Mouse (Mus musculus) neural tube, embryonic 14.5 days (tissue): ENCODE measurements around the gene Fcgrt. TPM values are rescaled to one million over a fixed set of nuclear protein-coding genes. Genes with fewer than 3 reads are reported as not detected.
A peak's percentile ranks its signal among the peaks of the same experiment; 100 is the strongest.

Experiments
- ATAC-seq: fragments of 200-750 bp; cut with Nextera tagmentation; 2 replicates; pipeline ENCODE4 v1.8.0; 2017; ENCODE audit warnings: low read depth, mild to moderate bottlenecking, moderate TSS enrichment, moderate library complexity
- H3K27ac ChIP-seq: fragments of 300-500 bp; sonication (generic); 2 replicates; pipeline ENCODE4 v1.5.1; 2014; ENCODE audit warnings: low read depth, mild to moderate bottlenecking, control low read depth, low read length, moderate library complexity, mixed read lengths
- H3K27me3 ChIP-seq: fragments of 300-500 bp; sonication (generic); 2 replicates; pipeline ENCODE4 v1.6.1; 2014; ENCODE audit warnings: low read length; ENCODE audit not compliant: control insufficient read depth, insufficient read depth
- H3K36me3 ChIP-seq: fragments of 300-500 bp; sonication (generic); 2 replicates; pipeline ENCODE4 v1.6.1; 2014; ENCODE audit warnings: low read length, mixed read lengths; ENCODE audit not compliant: control insufficient read depth, insufficient read depth
- H3K4me1 ChIP-seq: fragments of 300-500 bp; sonication (generic); 2 replicates; pipeline ENCODE4 v1.6.1; 2014; ENCODE audit warnings: low read length; ENCODE audit not compliant: control insufficient read depth, insufficient read depth
- H3K4me2 ChIP-seq: fragments of 300-500 bp; sonication (generic); 2 replicates; pipeline ENCODE4 v1.6.1; 2014; ENCODE audit warnings: mild to moderate bottlenecking, low read depth, low read length, control low read depth
- H3K4me3 ChIP-seq: fragments of 300-500 bp; sonication (generic); 2 replicates; pipeline ENCODE4 v1.5.1; 2014; ENCODE audit warnings: low read depth, low read length, control low read depth, mixed read lengths
- H3K9ac ChIP-seq: fragments of 300-500 bp; sonication (generic); replicated peaks from 2 replicates; pipeline ENCODE4 v1.6.1; 2014; ENCODE audit warnings: low read depth, mild to moderate bottlenecking, control low read depth, low read length, mixed read lengths
- H3K9me3 ChIP-seq: fragments of 300-500 bp; sonication (generic); 2 replicates; pipeline ENCODE4 v1.6.1; 2016; ENCODE audit warnings: low read length; ENCODE audit not compliant: control insufficient read depth
- WGBS: fragments of 180-500 bp; shearing (Covaris S2); extraction: QIAGEN DNeasy Blood & Tissue Kit; methylation state at CpG from one replicate; pipeline ENCODE4 v1.1.7; 2014; 5-methylcytosine and 5-hydroxymethylcytosine counted together
- polyA plus RNA-seq: library from polyadenylated mRNA; unstranded; fragments of >200 nt; fragmentation: Nextera tagmentation; extraction: Ambion mirVana; gene quantifications from 2 replicates; pipeline ENCODE4 v1.2.1, GENCODE M21; 2014

Gene Fcgrt
- polyA plus RNA-seq, 1 experiment from 2014 or later = 7.0 TPM

DNA sequence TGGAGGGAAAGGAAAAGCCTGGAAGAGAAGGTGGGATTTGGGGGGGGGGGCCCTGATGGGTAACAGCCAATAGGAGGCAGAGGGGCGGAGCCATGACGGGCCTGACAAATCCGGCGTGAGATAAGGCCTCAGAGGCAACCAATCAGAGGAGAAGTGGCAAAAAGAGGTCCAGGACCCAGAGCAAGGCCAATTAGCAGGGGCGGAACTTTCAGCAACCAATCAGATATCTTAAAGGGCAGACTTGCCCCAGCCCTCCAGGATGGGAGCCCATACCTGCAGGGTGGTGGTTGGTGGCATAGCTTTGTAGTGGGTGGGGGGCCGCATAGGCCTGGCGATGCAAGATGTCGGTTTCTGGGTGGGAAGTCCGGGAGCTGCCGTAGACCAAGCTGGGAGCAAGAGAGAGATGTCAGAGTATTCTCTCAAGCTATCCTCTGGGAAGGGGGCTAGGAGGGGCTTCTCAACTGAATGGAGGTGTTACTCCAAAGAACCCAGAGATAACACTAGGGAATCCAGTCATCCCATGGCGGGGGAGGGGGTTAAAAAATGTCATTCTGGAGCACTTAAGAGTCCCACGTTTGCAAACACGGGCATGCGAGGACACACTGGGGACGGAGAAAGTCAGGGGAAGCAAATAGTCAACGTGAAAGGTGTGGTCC is 52.6 kb downstream of the Fcgrt start:
- peak overlapping the region; percentile 98; the same call in 1 of the 2 replicates for H3K27ac ChIP-seq
- no peaks in the 10 kb centered on the region for H3K9me3 ChIP-seq
- H3K27me3 ChIP-seq = no peaks in the 10 kb centered on the region
- peak overlapping the region; percentile 97 for H3K4me2 ChIP-seq
- 5% methylated on average over 16 of the region's 16 CpGs for WGBS
- H3K4me1 ChIP-seq = peaks cover 13% of the 10 kb centered on the region
- peaks cover 41% of the 10 kb centered on the region for H3K36me3 ChIP-seq
- peak; percentile 48 for ATAC-seq
- peak overlapping the region; percentile 95 for H3K9ac ChIP-seq
- H3K4me3 ChIP-seq = peak overlapping the region; percentile 88

- WGBS = 96% methylated on average over 22 of the region's 23 CpGs
- H3K36me3 ChIP-seq = peaks cover 55% of the 10 kb centered on the region
Observed at GRCm38 (mm10) chr7:45048923-45049657, 54.6 kb downstream of the Fcgrt start.

GRCm38 (mm10) chr7:45048001-45048890 is 55.4 kb downstream of the Fcgrt start:
- WGBS = 95% methylated on average over 38 of the region's 38 CpGs
- Histone ChIP-seq H3K4me2 (no peak overlapping the region), H3K9ac (no peak overlapping the region), H3K4me1 (peaks cover 13% of the 10 kb centered on the region), H3K36me3 (peaks cover 63% of the 10 kb centered on the region), H3K9me3 (no peaks in the 10 kb centered on the region), H3K27me3 (no peaks in the 10 kb centered on the region), H3K4me3 (no peak overlapping the region), H3K27ac (no peak overlapping the region)
- no peak for ATAC-seq

More at GRCm38 (mm10) chr7:45048923-45049657, 54.6 kb downstream of the Fcgrt start:
- Histone ChIP-seq H3K27ac (no peak overlapping the region), H3K9me3 (no peaks in the 10 kb centered on the region), H3K4me1 (peaks cover 13% of the 10 kb centered on the region), H3K27me3 (no peaks in the 10 kb centered on the region), H3K4me2 (no peak overlapping the region), H3K9ac (no peak overlapping the region), H3K4me3 (no peak overlapping the region)
- ATAC-seq = no peak

- Histone ChIP-seq H3K9me3 (no peaks in the 10 kb centered on the region), H3K4me2 (no peak overlapping the region), H3K36me3 (peaks cover 71% of the 10 kb centered on the region), H3K27ac (no peak overlapping the region), H3K4me1 (peaks cover 13% of the 10 kb centered on the region), H3K4me3 (no peak overlapping the region), H3K27me3 (no peaks in the 10 kb centered on the region), H3K9ac (no peak overlapping the region)
- no peak for ATAC-seq
- 95% methylated on average over 14 of the region's 14 CpGs for WGBS
Observed at GRCm38 (mm10) chr7:45047491-45047890, 56.2 kb downstream of the Fcgrt start.

DNA sequence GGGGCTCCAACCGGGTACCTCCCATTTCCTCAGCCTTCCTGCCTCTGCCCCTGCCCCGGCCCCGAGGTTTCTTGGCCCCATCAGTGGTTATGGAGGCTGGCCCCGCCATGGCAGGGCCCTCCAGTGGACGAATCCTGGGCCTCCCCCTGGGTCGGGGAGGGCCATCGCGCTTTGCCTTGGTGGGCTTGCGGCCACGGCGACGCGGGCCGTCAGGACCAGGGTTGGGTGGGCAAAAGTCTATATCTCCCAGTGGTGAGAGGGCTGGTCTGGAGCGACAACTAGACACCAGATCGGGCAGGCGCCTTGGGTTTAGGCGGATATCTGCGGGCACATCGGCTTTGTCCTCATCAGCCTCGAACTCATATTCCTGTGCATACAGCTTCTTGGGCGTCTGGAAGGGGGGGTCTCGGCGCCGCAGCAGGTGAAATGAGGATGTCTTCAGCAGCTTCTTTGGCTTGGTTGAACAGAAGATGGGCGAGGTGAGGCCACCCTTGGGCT is 56.7 kb downstream of the Fcgrt start:
- Histone ChIP-seq H3K27ac (no peak overlapping the region), H3K36me3 (peaks cover 77% of the 10 kb centered on the region), H3K9me3 (no peaks in the 10 kb centered on the region), H3K27me3 (no peaks in the 10 kb centered on the region), H3K9ac (no peak overlapping the region), H3K4me1 (peaks cover 13% of the 10 kb centered on the region), H3K4me2 (no peak overlapping the region), H3K4me3 (no peak overlapping the region)
- no peak for ATAC-seq
- WGBS = 96% methylated on average over 26 of the region's 26 CpGs

DNA sequence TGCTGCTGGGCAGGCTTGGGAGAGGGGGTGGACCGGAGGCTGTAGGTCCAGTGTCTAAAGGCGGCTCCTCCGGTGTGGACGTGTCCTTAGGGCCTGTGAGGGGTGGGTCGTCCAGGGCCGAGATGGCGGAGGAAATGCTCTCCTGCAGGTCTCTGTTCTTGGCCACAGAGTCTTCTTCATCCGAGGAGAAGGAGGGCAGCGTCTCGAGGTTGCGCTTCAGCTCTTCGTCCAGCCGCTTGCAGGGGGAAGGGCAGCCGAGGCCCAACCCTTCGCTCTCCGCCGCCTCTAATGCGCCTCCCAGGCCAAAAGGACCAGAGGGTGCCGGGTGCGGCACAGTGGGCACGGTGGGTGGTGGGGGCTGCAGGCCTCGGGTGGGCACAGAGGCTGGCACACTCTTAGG is 57.9 kb downstream of the Fcgrt start:
- 95% methylated on average over 22 of the region's 22 CpGs for WGBS
- Histone ChIP-seq H3K27me3 (no peaks in the 10 kb centered on the region), H3K4me1 (peaks cover 1% of the 10 kb centered on the region; the same call in 1 of the 2 replicates), H3K9ac (no peak overlapping the region), H3K4me2 (no peak overlapping the region), H3K36me3 (peaks cover 88% of the 10 kb centered on the region), H3K9me3 (no peaks in the 10 kb centered on the region), H3K27ac (no peak overlapping the region), H3K4me3 (no peak overlapping the region)
- ATAC-seq = no peak

DNA sequence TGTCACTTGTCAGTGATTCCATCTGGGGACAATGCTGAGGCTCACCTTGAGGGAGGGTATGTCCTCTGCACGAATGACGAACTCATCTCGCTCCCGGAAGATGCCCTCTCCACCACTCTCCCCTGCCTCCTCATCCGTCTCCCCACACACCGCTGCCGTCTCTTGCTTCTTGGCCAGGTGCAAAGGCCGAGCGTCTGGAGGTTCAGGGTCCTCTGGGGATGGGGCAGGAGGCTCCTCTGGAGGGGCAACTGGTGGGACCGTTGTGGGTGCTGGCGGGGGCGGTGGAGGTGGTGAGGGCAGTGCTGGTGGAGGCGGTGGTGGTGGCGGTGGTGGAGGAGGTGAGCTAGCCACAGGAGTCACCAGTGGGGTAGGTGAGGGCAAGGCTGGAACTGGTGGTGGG is 60.3 kb downstream of the Fcgrt start:
- H3K27ac ChIP-seq = no peak overlapping the region
- 95% methylated on average over 14 of the region's 14 CpGs for WGBS
- H3K9ac ChIP-seq = no peak overlapping the region

More for the DNA sequence above, 60.3 kb downstream of the Fcgrt start:
- Histone ChIP-seq H3K27me3 (no peaks in the 10 kb centered on the region), H3K36me3 (peaks cover 88% of the 10 kb centered on the region), H3K9me3 (no peaks in the 10 kb centered on the region), H3K4me1 (no peaks in the 10 kb centered on the region), H3K4me2 (no peak overlapping the region), H3K4me3 (no peak overlapping the region)
- ATAC-seq = no peak
